Mouse (Mus musculus): Measurements from ENCODE around the gene Gm3233.
"Not testable (repeated sequence)": the region's sequence is repeated elsewhere in the genome, so short reads cannot be mapped to it uniquely, and the experiment has no call there.

Gm3233 gene

DNA sequence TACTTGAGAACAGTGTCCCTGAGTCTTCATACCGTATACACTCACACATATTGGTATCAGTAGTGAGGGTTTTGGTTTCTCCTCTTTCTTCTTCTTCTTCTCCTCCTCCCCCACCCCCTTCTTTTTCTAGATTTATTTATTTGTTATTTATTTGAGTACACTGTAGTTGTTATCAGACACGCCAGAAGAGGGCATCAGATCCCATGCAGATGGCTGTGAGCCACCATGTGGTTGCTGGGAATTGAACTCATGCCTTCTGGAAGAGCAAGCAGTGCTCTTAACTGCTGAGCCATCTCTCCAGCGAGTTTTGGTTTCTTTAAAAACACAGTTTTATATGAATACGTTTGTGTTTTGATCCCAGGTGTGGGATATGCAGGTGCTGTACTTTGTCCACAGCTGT lies 31.2 kb downstream of the Gm3233 start:
- DNase-seq (ENCODE audit: low spot score), result no peak

DNA sequence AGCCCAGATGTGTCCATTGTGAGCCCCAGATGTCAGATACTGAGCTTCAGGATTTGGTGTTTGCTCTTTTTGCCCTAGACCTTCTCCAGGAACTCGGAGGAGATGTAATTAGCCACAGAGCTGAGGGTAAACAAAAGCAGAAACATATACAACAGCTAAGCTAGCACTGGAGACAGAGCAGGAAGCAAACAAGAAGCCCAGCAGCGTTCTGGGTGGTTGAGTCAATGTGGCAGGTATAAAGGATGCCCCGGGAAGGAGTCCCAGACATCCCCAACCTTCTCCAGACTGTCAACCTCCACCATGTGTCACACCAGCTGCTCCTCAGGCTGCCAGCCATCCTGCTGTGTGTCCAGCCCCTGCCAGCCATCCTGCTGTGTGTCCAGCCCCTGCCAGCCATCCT lies 33.3 kb downstream of the Gm3233 start, which contains the start of gene Gm10100:
TSS of gene Gm10100 (plus strand) at position 301 of the 400 bp plus-strand sequence.
- no peak for DNase-seq (ENCODE audit: low spot score)

DNA sequence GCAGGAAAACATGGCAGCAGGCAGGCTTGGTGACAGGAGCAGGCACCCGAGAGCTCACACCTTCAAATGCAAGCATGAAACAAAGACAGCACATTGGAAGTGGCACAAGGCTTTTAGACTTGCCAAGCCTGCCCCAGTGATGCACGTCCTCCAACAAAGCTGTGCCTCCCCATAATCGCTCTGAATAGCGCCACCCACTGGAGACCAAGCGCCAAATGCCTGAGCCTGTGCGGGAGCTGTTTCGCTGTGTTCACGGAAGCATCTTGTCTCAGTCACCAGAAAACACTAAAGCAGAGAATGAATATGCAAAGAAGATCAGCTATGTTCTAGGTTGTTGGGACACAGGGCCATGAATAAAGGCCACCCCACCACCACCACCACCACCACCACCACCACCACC lies 34.6 kb downstream of the Gm3233 start:
- DNase-seq (ENCODE audit: low spot score), result no peak

DNA sequence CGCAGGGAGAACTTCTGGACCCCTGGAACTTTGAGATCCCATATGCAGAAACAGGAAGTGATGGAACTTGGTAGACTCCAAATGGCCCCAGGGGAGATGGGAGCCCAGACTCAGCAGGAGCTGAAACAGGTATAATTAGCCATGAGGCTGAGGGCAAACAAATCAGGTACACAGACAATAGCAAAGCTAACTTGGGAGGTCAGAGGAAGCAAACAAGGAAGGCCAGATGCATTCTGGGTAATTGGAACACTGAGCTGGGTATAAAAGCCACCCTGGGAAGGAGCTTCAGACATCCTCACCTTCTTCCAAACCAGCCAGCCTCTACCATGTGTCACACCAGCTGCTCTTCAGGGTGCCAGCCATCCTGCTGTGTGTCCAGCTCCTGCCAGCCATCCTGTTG lies 39.2 kb downstream of the Gm3233 start, which contains the start of gene Krtap12-1:
TSS of gene Krtap12-1 (plus strand) at position 301 of the 400 bp plus-strand sequence.
- not testable (repeated sequence) for DNase-seq (ENCODE audit: low spot score)

DNA sequence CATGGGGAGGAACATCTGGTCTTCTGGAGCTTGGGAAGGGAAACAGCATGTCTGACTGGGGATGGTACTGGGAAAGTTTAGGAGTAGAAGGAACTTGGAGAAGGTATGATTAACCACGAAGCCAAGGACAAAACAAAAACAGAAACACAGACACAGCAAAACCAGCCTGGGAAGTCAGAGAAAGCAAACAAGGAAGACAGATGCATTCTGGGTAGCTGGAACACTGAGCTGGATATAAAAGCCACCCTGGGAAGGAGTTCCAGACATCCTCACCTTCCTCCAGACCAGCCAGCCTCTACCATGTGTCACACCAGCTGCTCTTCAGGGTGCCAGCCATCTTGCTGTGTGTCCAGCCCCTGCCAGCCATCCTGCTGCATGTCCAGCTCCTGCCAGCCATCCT lies 44.0 kb downstream of the Gm3233 start, which contains the start of gene Gm10142:
TSS of gene Gm10142 (plus strand) at position 301 of the 400 bp plus-strand sequence.
- no peak for DNase-seq (ENCODE audit: low spot score)

DNA sequence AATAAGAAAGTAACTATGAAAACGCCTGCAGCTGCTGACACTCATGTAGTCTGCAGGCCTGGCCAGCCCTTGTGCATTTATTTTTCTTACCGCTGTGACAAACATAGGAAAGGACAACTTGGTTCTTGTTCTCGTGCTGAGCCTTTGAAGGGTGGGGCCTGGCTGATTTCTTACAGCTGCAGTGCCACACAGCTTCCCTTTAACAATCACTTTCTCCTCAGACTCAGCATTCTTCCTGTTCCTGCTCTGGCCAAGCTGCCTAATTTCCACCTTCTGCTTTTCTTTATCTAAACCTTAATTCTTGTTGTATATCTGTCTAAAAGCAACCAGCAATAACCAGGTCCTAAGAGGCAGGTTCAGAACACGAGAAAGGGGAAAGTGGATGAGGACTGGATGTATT lies 45.7 kb downstream of the Gm3233 start:
- no peak for DNase-seq (ENCODE audit: low spot score)

DNA sequence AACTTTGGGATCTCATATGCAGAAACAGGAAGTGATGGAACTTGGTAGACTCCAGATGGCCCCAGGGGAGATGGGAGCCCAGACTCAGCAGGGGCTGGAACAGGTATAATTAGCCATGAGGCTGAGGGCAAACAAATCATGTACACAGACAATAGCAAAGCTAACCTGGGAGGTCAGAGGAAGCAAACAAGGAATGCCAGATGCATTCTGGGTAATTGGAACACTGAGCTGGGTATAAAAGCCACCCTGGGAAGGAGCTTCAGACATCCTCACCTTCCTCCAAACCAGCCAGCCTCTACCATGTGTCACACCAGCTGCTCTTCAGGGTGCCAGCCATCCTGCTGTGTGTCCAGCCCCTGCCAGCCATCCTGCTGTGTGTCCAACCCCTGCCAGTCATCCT lies 48.3 kb downstream of the Gm3233 start, which contains the start of gene Gm10024:
TSS of gene Gm10024 (plus strand) at position 301 of the 400 bp plus-strand sequence.
- DNase-seq (ENCODE audit: low spot score), result not testable (repeated sequence)

DNA sequence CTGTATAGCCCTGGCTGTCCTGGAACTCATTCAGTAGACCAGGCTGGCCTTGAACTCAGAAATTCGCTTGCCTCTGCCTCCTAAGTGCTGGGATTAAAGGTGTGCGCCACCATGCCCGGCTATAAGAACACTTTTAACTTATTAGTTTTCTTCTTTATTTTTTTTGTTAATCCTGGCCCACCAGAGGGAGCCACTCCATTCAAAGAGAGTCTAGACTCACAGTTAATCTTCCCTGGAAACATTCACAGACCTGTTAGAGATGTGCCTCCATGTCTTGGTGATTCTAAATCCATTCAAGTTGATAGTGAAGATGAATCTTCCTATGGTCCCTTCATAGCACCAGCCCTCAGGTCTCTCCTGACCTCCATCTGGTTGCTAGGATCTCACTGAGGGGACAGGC lies 49.7 kb downstream of the Gm3233 start:
- no peak for DNase-seq (ENCODE audit: low spot score)
